Mouse (Mus musculus): ENCODE results near the gene Kmt2e.
"Not testable (repeated sequence)": the region's sequence is repeated elsewhere in the genome, so short reads cannot be mapped to it uniquely, and the experiment has no call there.

The Kmt2e gene

GRCm38 (mm10) chr5:23439857-23440256 lies 5.6 kb downstream of the Kmt2e start:
- CTCF ChIA-PET: no interaction called here
- POLR2A ChIA-PET: interaction anchor here in 3 of 4 experiments (0.7 to 17.6 kb wide), 5 partner anchors 21 to 38 kb away, joined by 3 to 730 read pairs (median 3); no protein-coding TSS in a partner anchor

DNA sequence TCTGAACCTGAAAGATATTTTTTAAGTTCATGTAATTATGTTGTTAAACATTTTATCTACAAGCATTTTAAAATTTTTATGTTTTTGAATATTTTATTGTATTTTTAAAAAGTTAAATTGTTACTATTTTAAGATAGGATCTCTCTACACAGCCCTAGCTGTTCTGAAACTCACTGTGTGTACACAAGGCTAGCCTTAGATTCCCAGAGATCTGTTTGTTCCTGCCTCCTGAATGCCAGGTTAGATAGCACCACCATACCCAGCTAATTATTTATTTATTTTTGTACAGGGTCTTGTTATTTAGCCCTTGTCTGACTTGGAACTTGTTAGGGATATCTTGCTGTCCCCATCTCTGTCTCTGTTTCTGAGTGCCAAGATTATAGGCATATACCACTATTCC lies 6.3 kb downstream of the Kmt2e start:
- ChIA-PET CTCF (interaction anchor here in 2 of 4 experiments (0.6 to 1.0 kb wide), 3 partner anchors 12 to 36 kb away, joined by 3 read pairs; no protein-coding TSS in a partner anchor), POLR2A (interaction anchor here in 3 of 4 experiments (0.6 to 17.6 kb wide), 13 partner anchors 8 to 53 kb away, joined by 3 to 730 read pairs (median 3); no protein-coding TSS in a partner anchor)

DNA sequence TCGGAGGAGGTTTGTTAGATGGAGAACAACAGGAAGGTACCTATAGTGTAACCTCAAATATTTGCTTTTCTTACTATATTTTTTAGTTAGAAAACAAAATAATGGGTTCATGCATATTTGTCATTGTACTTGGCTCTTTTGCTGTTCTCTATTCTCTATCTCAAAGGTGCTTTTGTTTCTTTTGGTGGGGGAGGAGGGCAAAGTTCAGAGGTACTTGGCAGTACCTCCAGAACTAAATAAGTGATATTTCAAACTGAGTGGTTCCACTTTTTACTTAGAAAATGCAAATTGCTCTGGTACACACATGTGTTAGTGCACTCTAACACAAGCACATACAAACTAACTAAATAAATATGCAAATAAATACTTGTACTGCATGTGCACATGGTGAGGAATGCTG lies 7.7 kb downstream of the Kmt2e start:
- CTCF ChIA-PET: no interaction called here
- POLR2A ChIA-PET: interaction anchor here in 3 of 4 experiments (0.6 to 17.6 kb wide), 9 partner anchors 9 to 1041 kb away, joined by 3 to 730 read pairs (median 10); no protein-coding TSS in a partner anchor

- ChIA-PET POLR2A (interaction anchor here in 3 of 4 experiments (1.0 to 3.3 kb wide), 13 partner anchors 10 to 208 kb away, joined by 3 to 23 read pairs (median 4); partner anchors contain the start of gene Kmt2e (in 3 of the 3)), CTCF (interaction anchor here in 1 of 4 experiments (0.6 kb wide), 1 partner anchor 317 kb away, joined by 3 read pairs; no protein-coding TSS in a partner anchor)
Measured at GRCm38 (mm10) chr5:23444411-23444810, 10.2 kb downstream of the Kmt2e start.

DNA sequence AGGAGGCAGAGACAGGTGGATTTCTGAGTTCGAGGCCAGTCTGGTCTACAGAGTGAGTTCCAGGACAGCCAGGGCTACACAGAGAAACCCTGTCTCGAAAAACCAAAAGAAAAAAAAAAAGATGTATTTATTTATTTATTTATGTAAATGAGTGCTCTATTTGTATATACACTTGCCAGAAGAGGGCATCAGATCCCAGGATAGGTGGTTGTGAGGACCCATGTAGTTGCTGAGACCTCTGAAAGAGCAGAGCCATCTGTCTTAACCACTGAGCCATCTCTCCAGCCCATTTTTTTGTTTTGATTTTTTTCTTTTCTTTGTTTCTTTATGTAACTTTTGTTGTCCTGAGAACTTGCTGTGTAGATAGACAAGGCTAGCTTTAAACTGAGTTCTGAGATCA lies 19.3 kb downstream of the Kmt2e start:
- POLR2A ChIA-PET: interaction anchor here in 2 of 4 experiments (1.0 to 4.1 kb wide), 4 partner anchors 18 to 38 kb away, joined by 3 to 26 read pairs (median 4); partner anchors contain the start of gene Kmt2e (in 2 of the 2)
- CTCF ChIA-PET: not testable (repeated sequence)

- ChIA-PET CTCF (interaction anchor here in 2 of 4 experiments (0.6 to 1.9 kb wide), 4 partner anchors 11 to 1009 kb away, joined by 3 to 8 read pairs (median 4); no protein-coding TSS in a partner anchor), POLR2A (interaction anchor here in 3 of 4 experiments (0.9 to 2.1 kb wide), 8 partner anchors 11 to 46 kb away, joined by 3 to 10 read pairs (median 3); partner anchors contain the start of gene Kmt2e (in 2 of the 3))
Measured at GRCm38 (mm10) chr5:23461688-23462087, 27.4 kb downstream of the Kmt2e start.

DNA sequence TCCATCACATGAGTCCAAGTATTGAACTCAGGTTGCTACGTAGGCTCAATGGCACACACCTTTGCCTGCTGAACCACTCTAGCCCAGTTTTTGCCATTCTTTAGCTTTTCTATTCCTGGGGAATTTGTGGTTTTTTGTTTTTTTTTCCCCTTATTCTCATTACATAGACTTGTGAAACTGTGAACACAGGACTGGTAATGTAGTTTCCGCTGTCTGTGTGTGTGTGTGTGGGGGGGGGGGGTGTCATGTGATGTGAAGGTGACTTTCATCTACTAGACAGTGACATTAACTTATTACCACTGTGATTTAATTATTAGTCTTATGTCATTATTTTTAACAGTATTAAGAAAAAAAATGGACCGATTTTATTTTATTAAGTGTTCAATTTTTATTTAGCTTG lies 30.0 kb downstream of the Kmt2e start:
- ChIA-PET CTCF (interaction anchor here in 3 of 4 experiments (0.7 to 1.6 kb wide), 3 partner anchors 9 to 706 kb away, joined by 5 read pairs; no protein-coding TSS in a partner anchor), POLR2A (interaction anchor here in 3 of 4 experiments (0.6 to 2.9 kb wide), 13 partner anchors 8 to 848 kb away, joined by 3 to 9 read pairs (median 6); partner anchors contain the start of gene Kmt2e (in 2 of the 3))

- POLR2A ChIA-PET: interaction anchor here in 3 of 4 experiments (0.6 to 2.9 kb wide), 13 partner anchors 10 to 213 kb away, joined by 3 to 9 read pairs (median 4); partner anchors contain the start of gene Kmt2e (in 2 of the 3)
- CTCF ChIA-PET: interaction anchor here (0.6 to 1.6 kb wide), 6 partner anchors 8 to 707 kb away, joined by 3 to 8 read pairs (median 5); no protein-coding TSS in a partner anchor
Measured at GRCm38 (mm10) chr5:23464743-23465142, 30.5 kb downstream of the Kmt2e start.

DNA sequence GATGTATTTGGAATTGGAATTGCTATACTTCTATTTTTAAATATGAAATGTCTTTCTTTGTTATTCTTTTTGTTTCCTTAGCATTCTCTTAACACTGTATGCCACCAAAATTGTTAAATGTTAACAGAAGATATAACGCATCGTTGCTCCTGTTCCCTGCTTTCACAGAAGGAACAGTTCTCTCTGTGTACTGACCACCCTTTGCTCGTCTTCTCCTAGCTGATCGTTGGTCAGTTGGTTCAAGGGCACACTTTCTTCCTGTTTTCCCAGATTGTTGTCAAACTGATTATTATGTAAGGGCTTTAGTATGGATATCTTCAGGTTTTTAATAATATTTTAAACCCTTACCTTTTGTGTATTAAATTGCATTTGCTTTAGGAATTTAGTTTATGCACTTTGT lies 32.3 kb downstream of the Kmt2e start:
- POLR2A ChIA-PET: interaction anchor here in 3 of 4 experiments (1.1 to 1.5 kb wide), 3 partner anchors 11 to 48 kb away, joined by 3 to 5 read pairs (median 4); no protein-coding TSS in a partner anchor
- CTCF ChIA-PET: no interaction called here

DNA sequence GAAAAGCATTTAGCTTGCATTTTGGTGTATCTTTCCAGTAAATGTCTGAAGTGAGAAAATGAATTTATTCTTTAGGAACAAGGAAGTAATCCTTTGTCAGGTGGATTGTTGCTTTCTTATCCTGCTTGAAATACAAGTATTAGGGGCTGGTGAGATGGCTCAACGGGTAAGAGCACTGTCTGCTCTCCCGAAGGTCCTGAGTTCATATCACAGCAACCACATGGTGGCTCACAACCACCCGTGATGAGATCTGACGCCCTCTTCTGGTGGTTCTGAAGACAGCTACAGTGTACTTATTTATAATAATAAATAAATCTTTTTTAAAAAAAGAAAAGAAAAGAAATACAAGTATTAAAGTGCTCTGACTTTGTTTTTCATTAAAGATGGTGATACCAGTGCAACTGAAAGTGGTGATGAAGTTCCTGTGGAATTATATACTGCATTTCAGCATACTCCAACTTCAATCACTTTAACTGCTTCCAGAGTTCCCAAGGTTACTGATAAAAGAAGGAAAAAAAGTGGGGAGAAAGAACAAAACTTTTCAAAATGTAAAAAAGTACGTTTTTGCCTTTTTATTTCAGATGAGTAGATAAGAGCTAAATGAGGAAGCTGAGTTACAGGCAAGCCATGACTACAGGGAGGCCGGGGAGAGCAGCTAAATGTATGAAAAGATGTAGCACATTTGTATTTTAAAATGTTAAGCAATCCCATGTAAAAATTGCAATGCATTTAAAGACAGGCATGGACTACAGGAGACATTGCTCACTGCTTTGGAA lies 39.0 kb downstream of the Kmt2e start:
- ChIA-PET CTCF (interaction anchor here in 3 of 4 experiments (1.0 to 3.2 kb wide), 10 partner anchors 9 to 248 kb away, joined by 3 to 12 read pairs (median 4); no protein-coding TSS in a partner anchor), POLR2A (interaction anchor here in 2 of 4 experiments (0.6 to 1.9 kb wide), 7 partner anchors 10 to 126 kb away, joined by 3 to 8 read pairs (median 4); partner anchors contain the start of gene Kmt2e (in 2 of the 2))

DNA sequence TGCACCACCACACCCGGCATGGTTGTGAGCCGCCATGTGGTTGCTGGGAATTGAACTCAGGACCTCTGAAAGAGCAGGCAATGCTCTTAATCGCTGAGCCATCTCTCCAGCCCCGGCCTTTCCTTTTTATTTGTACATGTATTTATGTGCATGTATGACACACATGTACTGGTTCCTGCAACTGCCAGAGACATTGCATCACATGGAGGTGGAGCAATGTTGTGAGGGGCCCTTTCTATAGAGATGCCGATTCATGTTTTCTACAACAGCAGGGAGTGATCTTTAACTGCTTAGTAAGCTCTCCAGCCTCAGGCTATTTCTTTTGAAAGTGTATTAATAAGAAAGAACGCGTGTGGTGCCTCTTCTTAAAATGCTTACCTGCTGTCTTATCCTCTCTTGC lies 49.6 kb downstream of the Kmt2e start:
- CTCF ChIA-PET: interaction anchor here in 1 of 4 experiments (1.2 kb wide), 1 partner anchor 11 kb away, joined by 3 read pairs; no protein-coding TSS in a partner anchor
- POLR2A ChIA-PET: interaction anchor here in 1 of 4 experiments (0.7 to 1.0 kb wide), 4 partner anchors 12 to 1742 kb away, joined by 3 read pairs; no protein-coding TSS in a partner anchor

GRCm38 (mm10) chr5:23489231-23489630 lies 55.0 kb downstream of the Kmt2e start:
- POLR2A ChIA-PET: interaction anchor here in 2 of 4 experiments (0.9 to 1.7 kb wide), 3 partner anchors 22 to 71 kb away, joined by 3 to 6 read pairs (median 3); partner anchors contain the start of gene Kmt2e (in 1 of the 2)
- CTCF ChIA-PET: no interaction called here

DNA sequence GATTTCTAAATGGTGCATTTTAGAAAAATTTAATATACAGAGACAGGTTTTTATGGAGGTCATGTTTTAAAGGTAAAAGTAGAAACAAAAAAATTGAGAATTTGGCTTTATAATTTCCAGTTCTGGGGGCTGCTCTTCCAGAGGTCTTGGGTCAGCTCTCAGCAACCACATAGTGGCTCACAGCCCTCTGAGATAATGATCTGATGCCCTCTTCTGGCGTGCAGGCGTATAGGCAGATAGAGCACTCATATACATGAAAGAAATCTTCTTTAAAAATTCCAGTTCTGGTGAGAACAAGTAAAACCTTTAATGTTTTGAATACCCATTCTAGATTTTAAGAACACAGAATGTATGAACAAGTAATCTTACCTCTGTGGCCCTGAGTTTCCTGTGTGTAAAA lies 56.6 kb downstream of the Kmt2e start:
- ChIA-PET CTCF (interaction anchor here in 2 of 4 experiments (0.6 to 1.4 kb wide), 4 partner anchors 13 to 256 kb away, joined by 3 to 6 read pairs (median 4); no protein-coding TSS in a partner anchor), POLR2A (interaction anchor here in 2 of 4 experiments (0.7 to 1.7 kb wide), 4 partner anchors 12 to 65 kb away, joined by 3 to 6 read pairs (median 3); partner anchors contain the start of gene Kmt2e (in 1 of the 2))

GRCm38 (mm10) chr5:23496396-23496795 lies 62.2 kb downstream of the Kmt2e start:
- CTCF ChIA-PET: no interaction called here
- POLR2A ChIA-PET: interaction anchor here in 1 of 4 experiments (0.8 to 1.4 kb wide), 2 partner anchors 9 to 25 kb away, joined by 3 to 9 read pairs; no protein-coding TSS in a partner anchor

DNA sequence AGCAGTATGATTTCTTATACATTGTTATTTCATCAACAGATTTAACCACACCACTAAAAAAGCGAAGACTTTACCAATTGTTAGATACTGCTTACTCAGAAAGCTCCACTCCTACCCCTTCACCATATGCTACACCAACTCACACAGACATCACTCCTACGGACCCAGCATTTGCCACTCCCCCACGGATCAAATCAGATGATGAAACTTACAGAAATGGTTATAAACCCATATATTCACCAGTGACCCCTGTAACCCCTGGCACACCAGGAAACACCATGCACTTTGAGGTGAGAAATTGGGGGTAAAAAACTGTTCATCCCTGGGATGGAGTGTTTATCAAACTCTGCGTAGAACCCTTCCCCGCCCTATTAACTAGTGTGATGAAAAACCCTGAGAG lies 62.7 kb downstream of the Kmt2e start:
- CTCF ChIA-PET: interaction anchor here in 1 of 4 experiments (0.7 kb wide), 1 partner anchor 1549 kb away, joined by 3 read pairs; no protein-coding TSS in a partner anchor
- POLR2A ChIA-PET: interaction anchor here in 1 of 4 experiments (1.2 kb wide), 1 partner anchor 31 kb away, joined by 4 read pairs; no protein-coding TSS in a partner anchor

- ChIA-PET POLR2A (interaction anchor here in 1 of 4 experiments (1.2 kb wide), 1 partner anchor 30 kb away, joined by 4 read pairs; no protein-coding TSS in a partner anchor), CTCF (no interaction called here)
Measured at GRCm38 (mm10) chr5:23497920-23498319, 63.7 kb downstream of the Kmt2e start.

GRCm38 (mm10) chr5:23499257-23499656 lies 65.0 kb downstream of the Kmt2e start:
- ChIA-PET CTCF (no interaction called here), POLR2A (interaction anchor here in 1 of 4 experiments (1.2 kb wide), 2 partner anchors 65 to 175 kb away, joined by 3 to 5 read pairs; partner anchors contain the start of gene Kmt2e)

GRCm38 (mm10) chr5:23500715-23501114 lies 66.5 kb downstream of the Kmt2e start:
- ChIA-PET CTCF (no interaction called here), POLR2A (interaction anchor here in 2 of 4 experiments (0.9 to 1.4 kb wide), 4 partner anchors 67 to 173 kb away, joined by 3 to 5 read pairs (median 3); partner anchors contain the start of gene Kmt2e (in 1 of the 2))

Data from embryonic stem cell, embryonic (primary cell).